Mouse (Mus musculus) brain, embryonic 18.5 days (tissue): ENCODE measurements at regions not wholly inside any gene's neighbourhood (a gene's known extent, or its start where the extent isn't known, plus 50 kb on each side); places are given as distances from the start of the nearest gene placed in this dataset.

Experiments used
- DNase-seq: peaks from one replicate; pipeline ENCODE4 v3.0.0-alpha.2; 2012; ENCODE audit warnings: low read depth, low spot score

DNA sequence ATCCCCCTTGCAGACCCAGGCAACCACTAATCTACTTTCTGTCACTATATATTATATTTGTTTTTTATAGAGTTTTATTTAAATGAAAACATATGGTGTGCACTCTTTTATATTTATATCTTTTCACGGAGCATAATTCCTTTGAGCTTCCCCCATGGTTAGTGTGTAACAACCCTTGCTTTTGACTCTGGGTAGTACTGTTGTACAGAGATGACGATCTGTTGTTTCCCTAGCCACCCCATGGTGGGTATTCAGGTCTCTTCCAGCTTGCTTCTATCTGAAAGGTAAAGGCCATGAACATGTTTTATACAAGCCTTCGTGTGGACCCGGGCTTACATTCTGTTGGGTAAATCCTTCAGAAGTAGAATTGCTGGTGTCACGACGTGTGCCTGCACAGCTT, 221.2 kb upstream of the Rnaseh2b start:
- DNase-seq: no peak

DNA sequence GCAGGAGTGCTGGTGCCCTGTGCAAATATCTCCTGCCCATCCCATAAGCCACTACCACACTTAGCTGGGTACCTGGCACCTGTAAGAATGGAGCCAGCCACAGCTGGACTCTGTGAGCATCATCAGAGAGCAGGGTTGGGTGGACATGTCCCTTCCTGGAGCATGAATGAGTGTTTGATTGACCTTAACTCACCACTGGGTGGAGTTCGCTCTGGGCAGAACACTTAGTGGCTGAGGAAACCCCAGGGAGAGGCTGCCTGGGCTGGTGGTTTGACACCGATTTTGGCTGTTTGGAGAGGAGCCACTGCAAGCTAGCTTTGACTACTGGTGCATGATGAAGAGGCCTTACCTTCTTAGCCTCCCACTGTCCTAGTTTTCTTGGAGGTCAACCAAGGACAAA, 208.3 kb upstream of the Rnaseh2b start:
- DNase-seq: no peak

DNA sequence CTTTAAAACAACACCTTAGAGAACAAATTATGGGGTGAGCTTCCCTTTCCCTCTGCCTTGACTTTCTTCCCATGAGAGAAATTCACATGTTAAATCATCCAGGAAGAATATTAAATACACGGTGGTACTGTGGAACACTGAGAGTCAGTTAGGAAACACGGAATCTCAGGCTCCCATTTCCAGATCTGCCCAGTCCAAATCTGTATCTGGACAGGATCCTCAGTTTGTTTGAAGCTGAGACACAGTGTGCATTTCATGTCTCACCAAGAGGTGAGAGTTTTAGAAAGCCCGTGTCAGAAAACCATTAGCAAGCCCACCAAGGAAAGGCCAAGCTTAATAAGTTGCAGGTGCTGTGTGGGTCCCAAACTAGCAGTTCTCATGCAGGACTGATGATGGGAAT, 204.2 kb upstream of the Rnaseh2b start:
- DNase-seq: no peak

DNA sequence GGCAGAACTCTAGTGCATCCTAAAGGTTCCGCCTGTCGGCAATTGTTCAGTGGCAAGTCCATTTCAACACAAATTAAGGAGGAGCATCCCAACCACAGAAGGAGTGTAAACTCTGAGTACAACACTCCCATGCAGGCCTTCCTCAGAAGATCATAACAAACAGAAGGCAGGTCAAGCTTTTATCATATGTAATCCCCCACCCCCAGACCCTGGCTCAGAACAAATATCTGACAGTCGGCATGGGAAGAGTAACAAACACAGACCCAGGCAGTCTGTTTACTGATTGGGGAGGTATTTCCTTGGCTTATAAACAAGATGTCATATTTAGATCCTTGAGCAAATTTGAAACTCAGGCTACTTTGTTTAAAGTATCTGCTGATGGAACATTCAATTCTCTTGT, 174.9 kb upstream of the Rnaseh2b start:
- no peak for DNase-seq

DNA sequence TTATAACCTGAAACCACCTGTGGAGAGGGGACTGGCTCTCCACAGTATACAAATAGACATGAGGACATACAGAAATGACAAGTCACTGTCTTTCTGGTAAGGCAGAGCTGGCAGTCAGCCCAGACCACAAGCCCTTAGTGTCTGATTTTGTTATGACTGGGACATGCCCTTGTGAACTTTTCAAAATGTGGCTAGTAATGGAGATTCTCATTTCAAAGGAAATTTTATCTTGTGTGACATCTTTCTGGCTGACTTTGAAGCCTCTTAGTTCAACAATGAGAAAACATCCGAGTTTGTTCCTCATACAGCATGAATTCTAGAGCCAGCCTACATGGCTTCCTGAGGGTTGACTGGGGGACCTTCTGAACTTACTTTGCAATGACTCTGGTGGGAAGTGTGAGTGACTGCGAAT, 173.8 kb upstream of the Rnaseh2b start:
- DNase-seq: no peak

DNA sequence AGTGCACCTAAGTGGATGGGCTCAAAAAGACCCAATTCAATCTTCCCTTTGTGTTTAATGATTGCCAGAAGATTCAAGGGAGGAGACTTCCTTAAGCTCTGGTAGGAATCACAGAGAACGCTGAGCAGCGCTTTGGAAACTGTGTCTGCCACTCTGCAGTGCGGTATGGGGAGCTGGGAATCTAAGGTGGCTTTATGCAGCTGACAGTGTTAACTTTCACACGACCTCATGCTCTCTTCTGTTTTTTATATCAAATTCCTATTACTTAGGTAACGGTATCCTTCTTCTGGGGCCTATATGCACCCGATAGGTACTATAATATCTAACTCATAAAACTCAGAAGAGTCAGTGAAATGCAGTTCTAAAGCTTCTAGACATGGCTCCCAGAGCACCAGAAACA, 163.5 kb upstream of the Rnaseh2b start:
- no peak for DNase-seq

DNA sequence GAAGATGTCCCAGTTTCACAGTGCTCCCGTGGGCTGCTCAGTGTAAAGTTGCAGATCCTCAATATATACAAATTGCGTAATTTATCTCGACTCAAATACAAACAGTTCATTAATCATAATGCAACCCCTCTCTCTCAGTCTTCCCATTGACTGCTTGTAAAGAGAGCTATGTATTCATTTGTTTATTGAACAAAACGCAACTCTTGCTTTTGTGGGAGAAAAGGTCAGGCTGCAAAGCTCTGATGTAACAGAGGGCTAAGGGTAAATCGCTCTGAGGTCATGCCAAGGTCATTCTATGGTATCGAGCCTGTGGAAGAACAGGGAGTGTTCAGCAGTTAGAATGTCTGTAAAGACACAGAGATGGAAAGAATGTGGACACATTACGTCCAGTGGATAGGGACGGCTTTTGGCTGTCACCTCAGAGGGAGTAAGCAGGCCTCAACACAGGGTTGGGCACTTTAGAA, 160.0 kb upstream of the Rnaseh2b start:
- DNase-seq: no peak

DNA sequence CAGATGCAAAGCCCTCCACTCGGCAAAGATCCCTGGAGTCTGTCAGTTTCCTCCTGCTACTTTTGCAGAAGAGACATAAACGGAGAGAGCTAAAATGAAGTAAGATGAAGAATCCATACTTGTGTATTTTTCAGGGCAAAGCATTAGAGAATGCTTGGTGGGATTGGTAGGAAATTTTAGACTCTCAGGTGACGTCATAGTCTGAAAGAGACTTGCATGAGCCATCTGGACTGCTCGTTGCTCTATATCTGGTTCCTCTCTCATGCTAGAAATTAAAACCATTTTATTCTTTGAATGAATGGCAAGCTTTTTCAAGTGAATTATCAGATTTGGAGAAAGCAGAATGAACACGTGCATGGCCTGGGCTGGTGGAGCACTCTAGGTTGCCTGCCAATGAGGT, 154.4 kb upstream of the Rnaseh2b start:
- DNase-seq: no peak

DNA sequence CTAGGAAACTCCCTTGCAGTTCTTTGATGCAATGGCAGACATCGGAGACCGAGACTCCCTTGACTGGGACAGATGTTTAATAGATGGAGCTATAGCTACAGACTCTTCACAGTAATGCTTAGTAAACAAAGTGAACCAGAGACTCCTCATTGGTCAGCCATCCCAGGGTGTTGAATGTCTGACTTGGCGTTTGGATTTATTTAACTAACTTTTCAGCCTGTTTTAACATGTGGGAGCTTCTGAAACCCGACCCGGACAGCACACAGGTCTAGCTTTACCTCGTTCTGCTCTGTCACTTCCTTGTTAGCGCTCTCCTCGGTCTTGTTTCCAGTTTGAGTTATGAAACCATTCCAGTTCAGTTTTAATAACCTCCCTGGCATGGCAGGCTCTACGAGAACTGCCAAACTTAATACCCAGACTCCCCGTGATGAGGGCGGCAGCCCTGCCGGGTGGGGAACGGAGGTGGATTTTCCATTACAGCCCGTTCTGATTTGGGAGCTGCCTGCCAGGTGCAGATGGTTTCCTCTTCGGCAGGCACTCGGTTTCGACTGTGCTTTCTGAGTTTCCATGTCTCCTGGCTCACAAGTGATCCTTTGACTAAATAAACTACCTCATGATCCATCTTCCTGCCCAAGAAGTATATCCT, 147.9 kb upstream of the Rnaseh2b start:
- no peak for DNase-seq

DNA sequence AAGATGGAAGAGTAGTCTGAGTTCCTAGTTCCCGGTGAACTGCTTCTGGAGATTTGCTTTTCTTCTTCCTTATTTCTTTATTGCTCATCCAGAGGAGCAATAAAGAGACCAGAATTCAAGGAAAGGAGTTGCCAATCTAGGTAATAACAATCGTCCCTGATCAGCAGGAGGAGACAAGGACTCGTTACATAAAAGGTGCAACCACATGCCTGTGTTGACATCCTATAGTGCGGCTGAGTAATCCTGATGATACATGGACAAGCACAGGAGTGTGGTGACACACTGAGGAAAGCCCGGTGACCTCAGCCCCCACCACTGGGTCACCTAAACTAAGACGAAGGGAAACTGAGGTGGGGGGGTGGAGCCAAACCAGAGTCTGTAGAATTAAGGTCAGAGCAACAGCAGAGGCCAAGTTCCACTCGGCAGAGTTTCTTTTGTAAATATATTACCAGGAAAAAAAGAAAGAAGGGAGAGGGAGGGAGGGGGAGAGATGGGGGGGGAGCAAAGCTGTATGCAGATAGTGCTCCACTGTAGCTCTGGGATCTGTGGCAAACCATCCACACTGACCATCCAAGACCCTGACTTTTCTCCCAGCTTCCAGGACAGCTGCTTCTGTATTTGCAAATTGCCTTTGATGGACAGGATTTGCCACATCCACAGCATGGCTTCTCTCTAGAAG, 135.2 kb upstream of the Rnaseh2b start:
- no peak for DNase-seq

DNA sequence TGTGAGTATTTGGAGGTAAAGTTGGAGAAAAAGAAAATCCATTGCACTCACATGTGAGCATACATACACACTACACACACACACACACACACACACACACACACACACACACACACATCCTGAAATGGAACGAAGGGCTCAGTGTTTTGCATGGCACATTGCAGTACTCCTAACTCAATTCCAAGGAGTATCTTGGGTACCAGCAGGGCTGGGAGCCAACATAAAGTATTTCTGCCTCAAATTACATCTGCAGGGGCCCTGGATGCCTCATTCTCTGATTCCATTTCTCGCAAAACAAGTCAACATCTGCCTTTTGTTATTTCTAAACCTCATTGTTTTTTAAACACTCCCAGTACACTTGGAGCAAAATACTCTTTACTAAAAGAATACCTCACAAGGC, 132.7 kb upstream of the Rnaseh2b start:
- DNase-seq: no peak

DNA sequence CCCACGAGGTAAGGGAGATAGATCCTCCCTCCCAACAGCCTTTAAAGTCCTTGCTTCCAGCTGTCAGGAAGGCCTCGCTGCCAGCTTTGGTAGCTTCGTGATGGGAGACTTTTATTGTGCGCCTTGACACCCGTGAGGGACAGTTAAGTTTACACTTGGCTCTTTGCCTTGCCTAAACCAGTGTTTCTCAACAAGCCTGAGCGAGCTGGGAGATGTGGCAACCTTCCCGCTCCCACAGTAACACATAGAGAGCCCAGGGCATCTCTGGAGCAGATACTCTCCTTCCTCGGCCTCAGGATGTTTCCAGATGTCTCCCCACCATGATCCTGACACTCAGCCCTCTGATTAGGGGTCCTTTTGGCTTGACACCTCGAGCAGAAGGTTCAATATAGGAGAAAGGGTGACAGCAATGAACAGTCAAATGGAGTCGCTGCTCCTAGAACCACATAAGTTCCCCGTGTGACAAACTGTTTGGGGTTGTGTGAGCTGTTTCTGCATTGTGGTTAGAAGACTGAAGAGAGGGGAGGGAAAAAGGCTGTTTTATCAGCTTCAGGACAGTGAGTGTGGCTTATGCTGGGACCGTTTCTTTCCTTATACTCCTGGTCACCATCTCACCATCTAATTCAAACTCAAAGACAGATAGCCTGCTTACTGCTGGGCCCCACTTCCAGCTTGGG, 129.1 kb upstream of the Rnaseh2b start:
- DNase-seq: no peak

DNA sequence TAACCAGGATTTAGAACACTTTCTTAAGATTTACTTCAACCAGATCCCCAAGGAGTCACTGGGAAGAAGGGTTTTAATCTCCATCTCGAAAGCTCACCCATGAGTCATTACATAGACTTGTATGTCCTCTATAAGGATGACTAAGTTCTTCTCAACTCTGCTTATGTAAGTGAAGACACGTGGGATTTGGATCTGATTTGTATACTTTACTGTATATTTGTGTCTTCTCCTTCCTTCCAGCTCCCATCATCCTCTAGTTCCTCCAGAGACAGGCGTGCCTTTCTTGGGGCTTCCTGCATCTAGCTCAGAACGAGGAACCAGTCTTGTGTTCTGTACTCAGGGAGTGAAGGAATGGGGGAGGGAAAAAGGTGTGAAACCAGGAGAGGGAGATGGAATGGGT, 127.5 kb upstream of the Rnaseh2b start:
- no peak for DNase-seq

DNA sequence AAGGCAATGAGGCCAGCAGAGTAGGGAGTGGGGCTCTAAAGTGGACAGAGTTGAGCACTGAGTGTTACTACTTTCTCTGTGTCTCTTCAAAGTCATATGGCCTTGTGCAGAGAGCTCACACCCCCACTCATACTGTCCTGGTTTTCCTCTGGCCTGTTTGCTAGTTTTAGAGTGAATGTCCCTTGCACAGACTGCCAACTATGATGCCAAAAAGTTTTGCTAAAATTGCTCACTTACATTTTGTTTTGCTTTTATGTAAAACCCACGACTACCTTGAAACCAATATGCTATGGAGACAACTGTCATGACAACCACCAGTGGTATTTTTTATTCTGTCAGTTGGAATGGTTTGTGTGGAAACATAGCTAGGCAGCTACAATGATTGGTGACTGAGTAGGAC, 126.4 kb upstream of the Rnaseh2b start:
- no peak for DNase-seq

DNA sequence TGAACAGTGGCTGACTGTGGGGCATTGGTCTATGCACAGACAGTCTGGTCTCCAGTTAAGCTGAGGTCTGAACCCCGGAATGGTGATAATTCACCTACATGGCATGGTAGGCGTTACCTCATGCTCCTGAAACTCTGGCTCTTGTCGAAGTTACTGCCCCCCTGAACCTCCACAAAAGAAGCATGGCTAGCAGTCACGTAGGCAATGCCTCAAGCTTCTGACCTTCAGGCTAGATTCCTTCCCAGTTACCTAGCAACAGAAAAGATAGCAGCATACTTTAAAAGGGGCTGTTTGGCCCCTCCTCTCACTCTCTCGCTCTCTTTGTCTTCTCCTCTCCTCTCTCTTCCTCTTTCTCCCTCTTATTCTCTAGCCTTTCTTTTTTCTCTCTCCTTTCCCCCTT, 125.8 kb upstream of the Rnaseh2b start:
- no peak for DNase-seq

DNA sequence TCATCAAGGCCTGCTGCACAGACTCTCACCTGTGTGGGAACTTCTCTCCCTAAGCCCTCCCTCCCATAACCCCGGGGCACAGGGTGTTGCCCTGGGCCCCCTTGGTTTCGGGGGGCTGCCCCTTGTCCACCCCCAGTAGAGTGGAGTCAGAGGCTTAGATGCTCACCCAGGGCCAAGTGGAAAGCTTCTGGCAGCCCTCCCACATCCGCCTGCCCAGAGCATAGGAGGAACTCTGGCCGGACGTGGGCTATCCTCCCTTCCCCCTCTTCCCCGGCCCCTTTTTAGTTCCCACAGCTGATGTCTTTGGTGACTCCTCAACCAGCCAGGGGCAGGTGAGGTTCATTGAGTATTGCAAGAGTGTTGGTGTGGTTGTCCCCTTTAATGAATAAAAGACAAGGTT, 125.3 kb upstream of the Rnaseh2b start:
- DNase-seq: no peak

DNA sequence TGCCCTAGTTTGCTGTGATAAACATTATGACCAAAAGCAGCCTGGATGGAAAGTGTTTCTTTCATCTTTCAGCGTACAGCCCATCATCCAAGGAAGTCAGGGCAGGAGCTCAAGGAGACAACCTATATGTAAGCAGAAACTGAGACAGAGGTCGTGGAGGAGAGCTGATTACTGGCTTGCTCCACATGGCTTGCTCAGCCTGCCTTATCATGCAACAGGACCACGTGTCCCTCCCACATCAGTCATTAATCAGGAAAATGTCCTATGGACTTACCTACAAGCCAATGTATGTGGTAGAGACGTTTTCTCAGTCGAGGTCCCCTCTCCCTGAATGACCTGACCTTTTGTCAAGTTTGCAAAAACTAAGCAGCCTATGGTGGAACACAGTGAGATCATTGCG, 123.7 kb upstream of the Rnaseh2b start:
- DNase-seq: no peak

DNA sequence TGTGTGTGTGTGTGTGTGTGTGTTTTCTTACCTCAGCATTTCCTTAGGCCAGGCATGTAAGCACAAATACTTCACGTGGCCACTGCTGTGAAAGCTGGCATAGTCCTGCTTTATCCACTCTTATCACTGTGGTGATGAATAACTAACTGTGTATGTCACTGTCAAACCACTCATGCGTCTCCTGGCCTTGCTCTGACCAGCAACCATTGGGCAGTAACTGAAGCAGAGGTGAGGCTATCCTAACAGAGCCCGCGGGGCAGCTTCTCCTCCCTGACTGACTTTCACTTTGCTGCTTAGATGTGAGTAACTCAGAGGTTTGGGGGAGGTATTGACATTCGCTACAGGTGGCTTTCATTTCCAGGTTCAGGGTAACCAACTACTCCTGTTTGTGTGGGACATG, 122.0 kb upstream of the Rnaseh2b start:
- no peak for DNase-seq

DNA sequence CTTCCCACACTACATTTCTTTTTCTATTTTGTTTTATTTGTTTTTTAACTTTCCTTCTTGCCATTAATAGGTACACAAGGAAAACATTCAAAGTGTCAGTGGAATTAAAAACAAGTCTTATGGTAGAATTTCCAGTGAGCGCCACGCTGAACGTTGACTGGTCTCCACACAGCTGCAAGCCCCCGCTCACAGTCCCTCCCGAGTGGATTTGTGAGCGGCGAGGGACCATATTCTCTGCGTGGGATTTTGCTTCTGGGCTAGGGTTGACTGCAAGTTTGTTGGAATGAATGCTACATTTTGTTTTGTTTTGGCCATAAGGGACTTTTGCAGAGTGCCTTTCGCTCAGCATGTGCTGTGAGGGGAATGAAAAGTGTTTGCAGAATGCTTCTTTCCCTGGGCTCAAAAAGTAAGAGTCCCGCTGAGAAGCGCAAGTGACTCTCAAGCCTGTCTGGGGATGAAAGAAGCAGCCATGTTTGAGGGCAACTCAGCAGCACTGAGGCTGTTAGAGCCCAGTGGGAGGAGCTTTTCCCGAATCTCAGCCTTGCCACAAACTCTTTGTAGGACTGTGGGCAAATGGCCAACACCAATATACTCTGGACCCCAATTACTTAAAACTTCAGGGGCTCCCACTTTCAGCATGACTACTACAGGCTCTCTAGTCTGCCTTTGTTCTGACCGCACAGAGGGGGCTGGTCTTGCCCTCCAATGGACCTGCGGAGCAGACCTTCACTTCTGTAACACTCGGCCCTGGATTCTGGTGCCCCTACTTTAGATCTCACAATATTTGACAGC, 120.9 kb upstream of the Rnaseh2b start:
- no peak for DNase-seq

DNA sequence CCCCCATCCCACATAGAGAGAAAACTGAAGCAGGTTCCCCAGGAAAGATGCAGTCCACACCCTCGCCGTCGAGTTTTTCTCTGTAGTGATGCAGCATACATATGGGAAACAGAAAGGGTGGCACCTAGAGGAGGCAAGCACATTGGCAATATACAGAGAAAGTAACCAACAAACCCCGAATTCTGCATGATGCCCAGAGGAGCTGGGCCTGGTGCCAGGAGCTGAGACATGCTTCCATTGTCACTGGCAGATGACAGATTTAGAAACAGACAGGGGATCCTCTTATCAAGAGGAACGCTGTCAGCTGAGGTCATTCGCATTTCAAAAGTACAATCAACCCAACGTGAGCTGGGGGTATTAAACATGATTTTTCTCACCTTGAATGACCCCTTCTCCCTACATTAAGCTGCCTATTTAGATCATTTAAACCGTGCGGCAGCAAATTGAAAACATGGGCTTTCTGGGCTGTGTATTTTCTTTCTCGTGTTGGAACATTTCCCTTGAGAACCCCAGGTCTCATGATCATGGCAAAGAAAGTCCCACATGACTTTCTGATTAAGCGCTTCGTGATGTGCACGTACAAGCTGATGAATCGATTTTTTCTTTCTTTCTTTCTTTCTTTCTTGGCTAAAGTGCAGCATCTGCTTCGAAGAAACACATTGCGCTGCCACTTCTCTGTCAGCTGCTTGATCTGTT, 118.4 kb upstream of the Rnaseh2b start:
- DNase-seq: no peak

DNA sequence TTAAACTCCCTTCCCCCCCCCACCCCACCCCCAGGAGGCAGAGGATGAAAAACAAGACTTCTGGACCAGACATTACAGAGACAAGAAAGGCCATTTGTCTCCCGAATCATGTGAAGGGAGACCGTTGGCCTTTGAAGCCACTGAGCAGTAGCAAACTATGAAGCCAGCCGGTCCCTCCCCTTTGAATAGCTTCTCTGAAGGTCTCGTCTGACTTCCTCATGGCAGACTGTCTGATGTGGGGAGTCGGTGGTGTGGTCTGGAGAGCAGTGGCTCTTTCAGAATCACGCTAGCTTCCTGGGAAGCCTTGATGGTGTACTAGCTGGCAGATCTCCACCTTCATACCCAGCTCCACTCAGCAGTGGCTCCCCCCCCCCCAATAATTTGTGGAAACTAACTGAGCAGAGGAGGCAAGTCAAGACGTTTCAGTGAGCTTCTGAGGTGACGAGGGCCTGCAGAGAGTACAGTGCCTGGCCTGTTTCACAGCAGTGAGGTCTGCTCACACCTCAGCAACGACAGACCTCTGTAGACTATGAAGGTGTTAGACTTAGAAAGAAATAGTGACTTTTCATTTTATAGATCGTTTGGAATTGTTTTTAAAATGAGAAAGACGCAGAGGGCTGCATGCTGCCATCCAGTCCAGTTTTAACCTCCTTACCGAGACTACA, 116.9 kb upstream of the Rnaseh2b start:
- DNase-seq: no peak
